Mouse (Mus musculus): ENCODE results near the gene Abhd12. TPM values are rescaled to one million over a fixed set of nuclear protein-coding genes. Genes with fewer than 3 reads are reported as not detected.
A peak's percentile ranks its signal among the peaks of the same experiment; 100 is the strongest.
"Not testable (repeated sequence)": the region's sequence is repeated elsewhere in the genome, so short reads cannot be mapped to it uniquely, and the experiment has no call there.

Gene Abhd12
- total RNA-seq, 2 experiments from 2014 or later, result 23.8 to 27.8 TPM

GRCm38 (mm10) chr2:150910295-150910881 is 5.8 kb upstream of the Abhd12 start:
- DNase-seq (ENCODE audit: low spot score), result no peak

- DNase-seq (ENCODE audit: low spot score), result peak; percentile 93
Measured at GRCm38 (mm10) chr2:150909429-150910039, 5.0 kb upstream of the Abhd12 start.

DNA sequence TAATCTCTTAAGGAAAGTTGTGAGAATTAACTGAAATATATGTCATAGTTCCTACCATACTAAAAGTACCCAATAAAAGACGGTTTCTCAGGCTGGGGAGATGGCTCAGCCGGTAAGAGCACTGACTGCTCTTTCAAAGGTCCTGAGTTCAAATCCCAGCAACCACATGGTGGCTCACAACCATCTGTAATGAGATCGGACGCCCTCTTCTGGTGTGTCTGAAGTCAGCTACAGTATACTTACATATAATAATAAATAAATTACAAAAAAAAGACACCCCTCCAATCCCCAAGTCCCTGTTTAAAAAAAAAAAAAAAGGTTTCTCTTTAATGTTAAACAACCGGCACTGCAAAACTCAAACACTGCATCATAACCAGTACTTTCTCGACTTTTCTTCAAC is 4.3 kb upstream of the Abhd12 start:
- not testable (repeated sequence) for DNase-seq (ENCODE audit: low spot score)

GRCm38 (mm10) chr2:150904936-150905450 is 452 bp upstream of the Abhd12 start, which contains the start of gene Gins1:
Gene Gins1, plus strand, starts transcription at chr2:150905400.
- DNase-seq (ENCODE audit: low spot score), result no peak

DNA sequence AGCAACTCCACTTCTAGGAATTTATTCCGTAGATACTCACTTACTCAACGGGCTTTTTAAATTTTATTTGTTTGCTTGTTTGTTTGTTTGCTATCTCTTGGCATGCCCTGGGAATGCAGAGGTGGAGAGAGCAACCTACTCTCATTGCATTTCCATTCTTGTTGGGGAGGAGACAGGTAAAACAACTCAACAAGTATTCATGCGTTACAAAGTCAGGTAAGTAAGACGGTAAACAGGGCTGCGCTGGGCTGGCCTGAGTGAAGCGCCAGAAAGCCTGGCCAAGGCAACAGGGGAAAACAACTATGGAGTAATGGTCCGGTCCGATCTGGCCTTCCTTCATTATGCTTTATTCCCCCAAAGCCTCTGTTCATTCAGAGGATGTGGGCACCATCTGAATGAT is 2.2 kb downstream of the Abhd12 start:
- no peak for DNase-seq (ENCODE audit: low spot score)

GRCm38 (mm10) chr2:150900341-150900740 is 4.2 kb downstream of the Abhd12 start:
- no peak for DNase-seq (ENCODE audit: low spot score)

DNA sequence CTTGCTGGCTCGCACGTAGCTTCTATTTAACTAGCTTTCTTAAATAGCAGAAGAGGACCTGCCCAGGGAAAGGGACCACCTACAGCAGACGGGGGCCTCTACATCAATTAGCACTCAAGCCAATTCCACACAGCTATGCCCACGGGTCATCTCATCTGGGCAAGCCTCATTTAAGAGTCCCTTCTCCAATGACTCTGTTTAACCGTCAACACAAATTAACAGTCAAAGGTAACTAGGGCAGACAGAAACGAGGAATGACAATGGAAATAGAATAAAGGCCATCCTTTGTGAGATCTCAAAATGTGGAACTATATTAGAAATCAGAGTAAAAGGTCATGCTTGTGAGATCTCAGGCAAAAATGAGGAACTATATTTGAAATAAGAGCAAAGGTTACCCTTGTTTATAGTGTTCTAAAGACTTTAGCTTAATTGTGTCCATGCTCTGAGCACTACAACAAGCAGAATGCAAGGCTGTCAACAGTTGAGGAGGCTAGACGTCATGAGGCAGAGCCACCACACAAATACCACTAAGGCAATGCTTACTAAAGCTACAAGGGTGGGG is 8.8 kb downstream of the Abhd12 start:
- no peak for DNase-seq (ENCODE audit: low spot score)

GRCm38 (mm10) chr2:150894617-150895267 is 9.8 kb downstream of the Abhd12 start:
- no peak for DNase-seq (ENCODE audit: low spot score)

DNA sequence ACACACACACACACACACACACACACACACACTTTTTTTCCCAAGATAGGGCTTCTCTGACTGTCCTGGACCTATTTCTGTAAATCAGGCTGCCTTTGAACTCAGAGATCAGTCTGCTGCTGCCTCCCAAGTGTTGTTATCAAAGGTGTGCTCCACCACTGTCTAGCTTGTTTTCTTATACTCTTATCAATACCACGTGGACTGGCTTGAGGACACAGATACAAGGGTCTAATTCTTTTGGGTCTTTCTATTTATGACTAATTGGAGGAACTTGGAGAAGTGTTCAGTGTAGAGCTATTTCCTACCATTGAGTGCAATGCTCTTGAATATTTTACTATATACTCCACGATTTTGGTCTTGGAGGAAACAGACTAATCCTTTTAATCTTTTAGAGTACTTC is 17.2 kb downstream of the Abhd12 start:
- no peak for DNase-seq (ENCODE audit: low spot score)

GRCm38 (mm10) chr2:150886315-150886714 is 18.2 kb downstream of the Abhd12 start:
- DNase-seq (ENCODE audit: low spot score), result no peak

- no peak for DNase-seq (ENCODE audit: low spot score)
Measured at GRCm38 (mm10) chr2:150885814-150886213, 18.7 kb downstream of the Abhd12 start.

GRCm38 (mm10) chr2:150884779-150885110 is 19.8 kb downstream of the Abhd12 start:
- no peak for DNase-seq (ENCODE audit: low spot score)

GRCm38 (mm10) chr2:150884075-150884778 is 20.3 kb downstream of the Abhd12 start:
- DNase-seq (ENCODE audit: low spot score), result no peak

DNA sequence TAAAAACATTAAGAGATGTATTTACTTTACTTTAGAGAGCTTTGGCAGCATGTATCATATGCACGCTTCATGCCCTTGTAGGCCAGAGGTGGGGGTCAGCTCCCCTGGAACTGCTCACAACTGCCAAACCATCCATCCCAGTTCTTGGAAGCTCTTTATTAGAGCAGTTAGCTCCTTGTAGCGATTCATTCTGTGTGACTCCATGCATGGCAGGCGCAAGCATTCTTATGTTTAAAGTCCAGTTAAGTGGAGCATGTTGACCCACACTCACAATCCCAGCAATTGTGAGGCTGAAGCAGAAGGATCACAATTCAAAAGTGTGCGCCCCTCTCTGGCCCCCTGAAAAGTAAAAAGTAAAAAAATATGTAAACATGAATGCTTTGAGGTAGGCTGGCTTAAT is 27.0 kb downstream of the Abhd12 start:
- no peak for DNase-seq (ENCODE audit: low spot score)

DNA sequence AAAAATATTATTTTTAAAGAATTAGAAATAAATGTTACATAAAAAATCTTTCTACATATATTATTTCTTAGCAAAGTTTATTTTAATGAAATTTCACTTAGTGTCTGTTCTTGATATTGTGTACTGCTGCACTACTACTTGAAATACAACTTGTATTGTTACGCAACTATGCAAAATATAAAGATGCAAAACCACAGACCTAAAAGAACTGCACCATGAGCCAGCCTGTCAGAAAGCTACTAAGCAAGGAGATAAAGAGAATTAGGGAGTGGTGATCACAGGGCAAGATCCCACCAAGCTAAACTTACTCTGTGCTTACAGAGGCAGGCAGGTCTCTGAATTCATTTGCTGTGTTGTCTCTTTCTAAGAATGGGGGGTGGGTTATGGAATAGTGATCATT is 29.3 kb downstream of the Abhd12 start:
- no peak for DNase-seq (ENCODE audit: low spot score)

- no peak for DNase-seq (ENCODE audit: low spot score)
Measured at GRCm38 (mm10) chr2:150874508-150874907, 30.0 kb downstream of the Abhd12 start.

DNA sequence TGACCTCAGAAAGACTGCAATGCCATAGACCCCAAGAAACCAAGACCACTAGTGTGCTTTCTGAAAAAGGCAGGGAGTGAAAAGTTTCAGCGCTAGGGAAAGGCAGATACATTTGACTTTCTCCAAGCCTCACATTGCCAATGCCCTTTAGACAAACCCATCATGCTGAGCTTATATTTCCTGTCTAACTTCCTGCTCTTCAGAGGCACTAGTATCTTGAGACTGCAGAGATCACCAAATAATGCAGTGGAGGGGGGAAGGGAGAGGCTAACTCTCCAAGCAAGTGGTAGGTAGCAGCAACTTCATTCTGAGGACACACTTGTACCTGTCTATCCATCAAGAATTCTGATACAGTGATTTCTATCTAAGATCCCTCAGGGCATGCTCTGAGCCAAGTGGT is 35.1 kb downstream of the Abhd12 start:
- DNase-seq (ENCODE audit: low spot score), result no peak

- no peak for DNase-seq (ENCODE audit: low spot score)
Measured at GRCm38 (mm10) chr2:150867021-150867420, 37.5 kb downstream of the Abhd12 start.

GRCm38 (mm10) chr2:150861128-150861527 is 43.4 kb downstream of the Abhd12 start:
- no peak for DNase-seq (ENCODE audit: low spot score)

- no peak for DNase-seq (ENCODE audit: low spot score)
Measured at GRCm38 (mm10) chr2:150859709-150860470, 44.7 kb downstream of the Abhd12 start.
